Mouse (Mus musculus): Measurements from ENCODE around the gene Sbk3. TPM values are rescaled to one million over a fixed set of nuclear protein-coding genes. Genes with fewer than 3 reads are reported as not detected.

The Sbk3 gene
- polyA plus RNA-seq, 1 experiment from 2014 or later, result 0.33 TPM

GRCm38 (mm10) chr7:4976832-4977231 is 5.9 kb upstream of the Sbk3 start:
- Histone ChIP-seq H3K27ac (no peak overlapping the region), H3K36me3 (no peaks in the 10 kb centered on the region), H3K9me3 (replicated peaks) (no peaks in the 10 kb centered on the region), H3K9ac (no peak overlapping the region), H3K4me2 (no peak overlapping the region), H3K4me3 (no peak overlapping the region), H3K27me3 (no peaks in the 10 kb centered on the region), H3K4me1 (replicated peaks) (peaks cover 17% of the 10 kb centered on the region)
- ATAC-seq (replicated peaks; ENCODE audit: insufficient number of reproducible peaks, insufficient read depth, low FRiP score, low read depth), result no peak
- 87% methylated on average over 7 of the region's 7 CpGs for WGBS

- Histone ChIP-seq H3K9ac (no peak overlapping the region), H3K4me3 (no peak overlapping the region), H3K27ac (no peak overlapping the region), H3K27me3 (no peaks in the 10 kb centered on the region), H3K4me2 (no peak overlapping the region), H3K4me1 (replicated peaks) (peaks cover 20% of the 10 kb centered on the region), H3K36me3 (no peaks in the 10 kb centered on the region), H3K9me3 (replicated peaks) (no peaks in the 10 kb centered on the region)
- WGBS, result 54% methylated on average over 4 of the region's 4 CpGs
- ATAC-seq (replicated peaks; ENCODE audit: insufficient number of reproducible peaks, insufficient read depth, low FRiP score, low read depth), result no peak
Observed at GRCm38 (mm10) chr7:4975455-4975854, 4.5 kb upstream of the Sbk3 start.

- ATAC-seq (replicated peaks; ENCODE audit: insufficient number of reproducible peaks, insufficient read depth, low FRiP score, low read depth), result peak; percentile 70
- WGBS, result 39% methylated on average over 18 of the region's 18 CpGs
- H3K9me3 ChIP-seq (replicated peaks), result no peaks in the 10 kb centered on the region
- peak overlapping the region; percentile 59 for H3K27ac ChIP-seq
- peaks cover 14% of the 10 kb centered on the region for H3K4me1 ChIP-seq (replicated peaks)
- H3K9ac ChIP-seq, result no peak overlapping the region
- H3K4me2 ChIP-seq, result no peak overlapping the region
- H3K4me3 ChIP-seq, result no peak overlapping the region
- peaks cover 4% of the 10 kb centered on the region; the same call in 1 of the 2 replicates for H3K27me3 ChIP-seq
- no peaks in the 10 kb centered on the region for H3K36me3 ChIP-seq
Observed at GRCm38 (mm10) chr7:4972321-4973047, 1.5 kb upstream of the Sbk3 start.

- 0 out of 2 replicates have a peak overlapping the region, but pooled peaks have one; percentile 4 for H3K4me2 ChIP-seq
- ATAC-seq (replicated peaks; ENCODE audit: insufficient number of reproducible peaks, insufficient read depth, low FRiP score, low read depth), result no peak
- no peak overlapping the region for H3K9ac ChIP-seq
- no peaks in the 10 kb centered on the region for H3K36me3 ChIP-seq
- peaks cover 7% of the 10 kb centered on the region; the same call in 1 of the 2 replicates for H3K27me3 ChIP-seq
- peak overlapping the region; percentile 59 for H3K27ac ChIP-seq
- no peaks in the 10 kb centered on the region for H3K9me3 ChIP-seq (replicated peaks)
- H3K4me1 ChIP-seq (replicated peaks), result peaks cover 14% of the 10 kb centered on the region
- H3K4me3 ChIP-seq, result no peak overlapping the region
- WGBS, result 16% methylated on average over 7 of the region's 7 CpGs
Observed at GRCm38 (mm10) chr7:4971710-4972109, 742 bp upstream of the Sbk3 start.

- no peak for ATAC-seq (replicated peaks; ENCODE audit: insufficient number of reproducible peaks, insufficient read depth, low FRiP score, low read depth)
- H3K9ac ChIP-seq, result no peak overlapping the region
- H3K27ac ChIP-seq, result no peak overlapping the region
- no peak overlapping the region for H3K4me3 ChIP-seq
- WGBS, result 79% methylated on average over 5 of the region's 5 CpGs
- 0 out of 2 replicates have a peak, but pooled peaks cover 3% of the 10 kb centered on the region for H3K4me1 ChIP-seq (replicated peaks)
- H3K4me2 ChIP-seq, result no peak overlapping the region
- no peaks in the 10 kb centered on the region for H3K9me3 ChIP-seq (replicated peaks)
- H3K27me3 ChIP-seq, result peaks cover 7% of the 10 kb centered on the region; the same call in 1 of the 2 replicates
- no peaks in the 10 kb centered on the region for H3K36me3 ChIP-seq
Observed at GRCm38 (mm10) chr7:4964988-4965387, 6.0 kb downstream of the Sbk3 start.

- peak within 1 kb of the TSS; percentile 43 for H3K4me2 ChIP-seq
- H3K36me3 ChIP-seq, result no peaks in the 10 kb centered on the region
- H3K27me3 ChIP-seq, result peaks cover 7% of the 10 kb centered on the region; the same call in 1 of the 2 replicates
- no peaks in the 10 kb centered on the region for H3K9me3 ChIP-seq (replicated peaks)
- 3% methylated on average over 10 of the region's 10 CpGs for WGBS
- H3K9ac ChIP-seq, result no peak within 1 kb of the TSS
- no peak within 1 kb of the TSS for H3K27ac ChIP-seq
- 0 out of 2 replicates have a peak, but pooled peaks cover 3% of the 10 kb centered on the region for H3K4me1 ChIP-seq (replicated peaks)
- 0 out of 2 replicates have a peak within 1 kb of the TSS, but pooled peaks have one; percentile 2 for H3K4me3 ChIP-seq
- peak; percentile 85 for ATAC-seq (replicated peaks; ENCODE audit: insufficient number of reproducible peaks, insufficient read depth, low FRiP score, low read depth)
Observed at GRCm38 (mm10) chr7:4964272-4964671, 6.7 kb downstream of the Sbk3 start, which contains the start of gene Sbk2. Gene Sbk2 (minus strand): TSS chr7:4964406.

GRCm38 (mm10) chr7:4963527-4963926 is 7.4 kb downstream of the Sbk3 start:
- 0 out of 2 replicates have a peak, but pooled peaks cover 3% of the 10 kb centered on the region for H3K4me1 ChIP-seq (replicated peaks)
- H3K27me3 ChIP-seq, result peaks cover 7% of the 10 kb centered on the region; the same call in 1 of the 2 replicates
- no peak overlapping the region for H3K9ac ChIP-seq
- no peak overlapping the region for H3K4me2 ChIP-seq
- WGBS, result 67% methylated on average over 5 of the region's 5 CpGs
- H3K9me3 ChIP-seq (replicated peaks), result no peaks in the 10 kb centered on the region
- H3K36me3 ChIP-seq, result no peaks in the 10 kb centered on the region
- H3K4me3 ChIP-seq, result no peak overlapping the region
- no peak for ATAC-seq (replicated peaks; ENCODE audit: insufficient number of reproducible peaks, insufficient read depth, low FRiP score, low read depth)
- no peak overlapping the region for H3K27ac ChIP-seq

GRCm38 (mm10) chr7:4957361-4957760 is 13.6 kb downstream of the Sbk3 start:
- Histone ChIP-seq H3K4me2 (no peak overlapping the region), H3K9me3 (replicated peaks) (no peaks in the 10 kb centered on the region), H3K9ac (no peak overlapping the region), H3K27me3 (no peaks in the 10 kb centered on the region), H3K36me3 (no peaks in the 10 kb centered on the region), H3K27ac (no peak overlapping the region), H3K4me3 (no peak overlapping the region), H3K4me1 (replicated peaks) (peaks cover 16% of the 10 kb centered on the region)
- 68% methylated on average over 10 of the region's 10 CpGs for WGBS
- ATAC-seq (replicated peaks; ENCODE audit: insufficient number of reproducible peaks, insufficient read depth, low FRiP score, low read depth), result no peak

- peak overlapping the region; percentile 9; the same call in 1 of the 2 replicates for H3K4me2 ChIP-seq
Observed at GRCm38 (mm10) chr7:4953815-4954445, 17.0 kb downstream of the Sbk3 start.

GRCm38 (mm10) chr7:4950561-4951342 is 20.2 kb downstream of the Sbk3 start:
- H3K36me3 ChIP-seq, result no peaks in the 10 kb centered on the region
- no peak overlapping the region for H3K4me2 ChIP-seq
- no peaks in the 10 kb centered on the region for H3K9me3 ChIP-seq (replicated peaks)
- no peak for ATAC-seq (replicated peaks; ENCODE audit: insufficient number of reproducible peaks, insufficient read depth, low FRiP score, low read depth)
- no peak overlapping the region for H3K27ac ChIP-seq
- peaks cover 23% of the 10 kb centered on the region for H3K4me1 ChIP-seq (replicated peaks)
- no peak overlapping the region for H3K4me3 ChIP-seq
- H3K27me3 ChIP-seq, result no peaks in the 10 kb centered on the region
- H3K9ac ChIP-seq, result no peak overlapping the region
- 79% methylated on average over 19 of the region's 19 CpGs for WGBS

More at GRCm38 (mm10) chr7:4953815-4954445, 17.0 kb downstream of the Sbk3 start:
- no peaks in the 10 kb centered on the region for H3K9me3 ChIP-seq (replicated peaks)
- H3K27ac ChIP-seq, result peak overlapping the region; percentile 77
- H3K4me3 ChIP-seq, result no peak overlapping the region
- no peaks in the 10 kb centered on the region for H3K27me3 ChIP-seq
- WGBS, result 14% methylated on average over 10 of the region's 10 CpGs
- no peak overlapping the region for H3K9ac ChIP-seq
- H3K4me1 ChIP-seq (replicated peaks), result peaks cover 23% of the 10 kb centered on the region
- no peaks in the 10 kb centered on the region for H3K36me3 ChIP-seq
- ATAC-seq (replicated peaks; ENCODE audit: insufficient number of reproducible peaks, insufficient read depth, low FRiP score, low read depth), result peak; percentile 68

- no peak overlapping the region for H3K4me2 ChIP-seq
- no peaks in the 10 kb centered on the region for H3K27me3 ChIP-seq
- no peak overlapping the region for H3K27ac ChIP-seq
- H3K9me3 ChIP-seq (replicated peaks), result no peaks in the 10 kb centered on the region
- H3K9ac ChIP-seq, result no peak overlapping the region
- 42% methylated on average over 6 of the region's 6 CpGs for WGBS
- H3K4me1 ChIP-seq (replicated peaks), result peaks cover 17% of the 10 kb centered on the region
- ATAC-seq (replicated peaks; ENCODE audit: insufficient number of reproducible peaks, insufficient read depth, low FRiP score, low read depth), result no peak
- no peak overlapping the region for H3K4me3 ChIP-seq
- no peaks in the 10 kb centered on the region for H3K36me3 ChIP-seq
Observed at GRCm38 (mm10) chr7:4948386-4948785, 22.6 kb downstream of the Sbk3 start.
